Mouse (Mus musculus) kidney, adult 9 months (tissue): ENCODE data around the gene Bpifb1.
A peak's percentile ranks its signal among the peaks of the same experiment; 100 is the strongest.
"Not testable (repeated sequence)": the region's sequence is repeated elsewhere in the genome, so short reads cannot be mapped to it uniquely, and the experiment has no call there.

ENCODE experiments used
- DNase-seq: peaks from one replicate; pipeline ENCODE4 v3.0.0; 2022

The Bpifb1 gene

DNA sequence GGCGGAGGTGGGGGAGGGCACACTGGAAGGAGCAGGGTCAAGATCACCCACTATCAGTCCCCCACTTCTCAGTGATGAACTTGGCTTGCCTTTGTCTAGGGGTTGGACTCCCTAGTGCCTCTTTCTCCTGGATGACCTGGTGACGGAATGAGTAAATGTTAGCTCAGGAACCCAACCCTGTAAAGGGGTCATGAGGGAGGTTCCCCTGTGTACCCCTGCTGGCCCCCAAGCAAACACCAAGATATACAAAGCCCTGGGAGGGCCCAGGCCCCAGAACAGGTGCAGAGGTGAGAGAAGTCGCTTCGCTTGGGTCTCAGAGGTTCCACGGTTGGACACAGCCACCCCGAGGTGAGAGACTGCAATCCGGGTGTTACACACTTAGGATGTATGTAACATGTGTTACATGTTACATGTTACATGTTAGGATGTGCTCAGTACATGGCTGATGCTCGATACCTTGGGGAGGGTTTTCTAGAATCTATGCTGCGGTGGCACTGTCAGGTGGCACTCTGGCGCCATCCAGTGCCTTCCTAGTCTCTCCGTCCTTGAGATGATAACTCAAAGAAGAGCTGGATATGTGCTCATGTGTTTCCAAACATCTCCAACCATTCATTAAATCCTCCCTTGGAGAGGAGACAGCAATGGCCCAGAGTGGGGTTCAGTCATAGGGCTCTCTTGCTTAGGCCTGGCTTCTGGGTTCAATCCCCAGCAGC lies at the start of gene Bpifb1:
Gene Bpifb1 (plus strand): TSS at position 273 of the 713 bp plus-strand sequence.
- DNase-seq = no peak

DNA sequence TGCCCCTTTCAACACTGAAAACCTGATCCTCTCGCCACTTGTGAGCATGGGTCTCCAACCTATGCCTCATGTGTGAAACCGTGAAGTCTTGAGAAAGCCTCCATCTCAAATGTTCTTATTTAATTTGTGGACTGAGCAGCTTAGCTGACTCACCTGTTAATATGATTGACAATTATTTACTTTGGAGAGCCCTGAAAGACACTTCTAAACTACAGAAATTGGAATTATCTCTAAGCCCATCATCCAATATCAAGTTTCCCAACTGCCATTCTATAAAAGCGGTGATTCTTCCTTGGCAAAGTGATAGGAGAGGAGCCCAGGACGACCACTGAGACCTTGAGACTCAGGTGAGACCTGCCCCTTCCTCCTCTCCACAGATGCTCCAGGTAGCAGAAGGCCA lies 48.0 kb upstream of the Bpifb1 start, which contains the start of gene Bpifa1:
Gene Bpifa1 (plus strand): TSS at position 301 of the 400 bp plus-strand sequence.
- no peak for DNase-seq

DNA sequence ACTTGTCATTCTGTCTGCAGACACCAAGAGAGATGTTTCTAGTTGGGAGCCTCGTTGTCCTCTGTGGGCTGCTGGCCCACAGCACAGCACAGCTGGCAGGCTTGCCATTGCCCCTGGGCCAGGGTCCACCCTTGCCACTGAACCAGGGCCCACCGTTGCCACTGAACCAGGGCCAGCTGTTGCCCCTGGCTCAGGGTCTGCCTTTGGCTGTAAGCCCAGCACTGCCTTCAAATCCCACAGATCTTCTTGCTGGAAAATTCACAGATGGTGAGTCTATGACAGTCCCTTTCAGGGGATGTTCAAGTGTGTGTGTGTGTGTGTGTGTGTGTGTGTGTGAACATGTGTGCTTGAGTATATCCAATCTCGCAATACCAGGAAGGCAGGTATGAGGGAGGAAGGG lies 46.9 kb upstream of the Bpifb1 start:
- DNase-seq = no peak

DNA sequence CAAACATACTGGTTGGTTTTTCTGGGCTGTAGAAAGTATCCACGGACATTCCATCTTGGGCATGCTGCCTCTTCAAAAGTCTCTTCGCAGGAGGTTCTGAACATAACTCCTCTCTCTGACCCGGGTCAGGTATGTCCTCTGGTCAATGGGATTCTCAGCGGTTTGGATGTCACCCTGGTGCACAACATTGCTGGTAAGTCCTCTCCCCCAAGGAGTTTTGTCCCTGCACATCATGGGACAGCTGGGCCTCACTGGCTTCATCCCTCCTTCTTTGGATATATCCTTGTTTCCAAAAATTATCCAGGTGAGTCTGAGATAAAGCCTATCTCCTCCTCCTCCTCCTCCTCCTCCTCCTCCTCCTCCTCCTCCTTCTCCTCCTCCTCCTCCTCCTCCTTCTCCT lies 43.1 kb upstream of the Bpifb1 start:
- DNase-seq = no peak

DNA sequence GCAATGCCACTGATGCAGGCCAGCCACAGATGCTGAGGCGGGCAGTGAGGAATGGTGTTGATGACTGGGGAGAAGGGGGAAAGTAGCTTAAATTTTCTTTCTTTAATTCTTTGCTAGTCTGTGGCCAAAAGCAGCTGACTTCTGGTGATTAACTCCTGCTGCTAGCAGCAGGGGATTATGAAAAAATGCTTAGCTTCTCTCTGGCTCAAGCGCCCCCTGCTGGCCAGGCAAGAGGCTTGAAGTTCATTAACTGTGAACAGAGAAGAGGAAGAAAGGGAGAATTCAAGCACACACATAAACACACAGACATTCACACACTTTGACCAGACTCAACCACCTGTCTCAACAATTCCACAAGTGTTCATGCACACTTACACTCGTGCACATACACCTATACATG lies 32.2 kb upstream of the Bpifb1 start:
- peak; percentile 12 for DNase-seq

DNA sequence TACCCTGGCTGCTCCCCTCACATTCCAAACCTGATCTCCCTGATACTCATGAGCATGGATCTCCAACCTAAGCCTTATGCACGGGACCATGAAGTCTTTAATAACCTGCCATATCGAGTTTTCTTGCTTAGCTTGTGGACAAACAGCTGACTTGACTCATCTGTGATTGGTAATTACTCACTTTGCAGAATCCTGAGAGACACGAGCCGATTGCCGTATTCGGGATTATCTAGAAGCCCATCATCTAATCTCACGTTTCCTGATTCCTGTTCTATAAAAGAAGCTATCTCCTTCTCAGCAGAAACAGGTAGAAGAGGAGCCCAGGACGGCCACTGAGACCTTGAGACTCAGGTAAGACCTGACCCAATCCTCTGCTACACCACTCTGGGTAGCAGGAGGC lies 28.3 kb upstream of the Bpifb1 start, which contains the start of gene Bpifa5:
Gene Bpifa5 (plus strand): TSS at position 301 of the 400 bp plus-strand sequence.
- DNase-seq = no peak

DNA sequence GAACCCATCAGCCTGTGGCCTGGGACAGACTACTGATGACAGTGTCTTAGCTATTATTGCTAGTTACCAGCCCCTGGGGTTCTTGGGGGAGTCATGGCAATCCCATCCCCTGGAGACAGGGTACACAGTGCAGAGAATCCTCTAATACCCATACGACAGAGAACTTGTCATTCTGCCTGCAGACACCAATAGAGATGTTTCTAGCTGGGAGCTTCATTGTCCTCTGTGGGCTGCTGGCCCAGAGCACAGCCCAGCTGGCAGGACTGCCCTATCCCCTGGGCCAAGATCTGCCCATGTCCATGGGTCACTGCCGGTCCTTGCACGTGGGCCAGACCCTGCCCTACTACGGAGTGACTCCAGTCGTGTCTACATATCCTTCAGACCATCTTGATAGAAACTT lies 27.3 kb upstream of the Bpifb1 start:
- no peak for DNase-seq

DNA sequence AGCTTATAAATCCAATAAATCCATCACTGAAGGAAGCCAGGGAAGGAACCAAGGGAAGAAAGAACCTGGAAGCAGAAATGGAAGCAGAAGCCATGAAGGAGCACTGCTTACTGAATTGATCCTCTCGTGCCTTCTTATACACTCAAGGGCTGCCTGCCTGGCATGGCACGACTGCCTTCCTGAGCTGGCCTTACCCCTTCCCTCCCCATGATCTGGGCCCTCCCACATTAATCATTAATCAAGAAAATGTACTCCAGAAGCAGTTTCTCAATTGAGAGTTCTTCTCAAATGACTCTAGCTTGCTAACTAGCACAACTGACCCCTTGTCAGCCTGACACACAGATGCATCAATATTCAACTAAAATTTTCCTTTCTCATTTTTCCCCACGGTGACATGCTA lies 21.4 kb upstream of the Bpifb1 start:
- peak; percentile 66 for DNase-seq

DNA sequence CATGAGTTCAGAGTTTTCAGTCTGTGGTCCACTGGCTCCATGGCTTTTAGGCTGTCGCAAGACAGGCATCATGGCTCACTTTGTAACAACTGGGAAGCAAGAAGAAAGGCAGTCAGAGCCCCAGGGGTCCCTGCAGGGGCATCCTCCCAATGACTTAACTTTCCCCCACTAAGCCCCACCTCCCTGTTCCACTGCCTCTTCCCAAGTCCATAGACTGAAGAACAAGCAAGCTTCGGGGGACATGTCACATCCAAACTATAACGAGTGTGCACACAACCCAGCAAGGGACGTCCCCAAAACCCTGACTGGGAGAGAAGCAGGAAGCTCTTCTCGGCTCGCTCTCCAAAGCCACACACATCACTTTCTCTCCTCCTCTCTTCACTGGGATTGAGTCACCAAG lies 19.0 kb upstream of the Bpifb1 start:
- no peak for DNase-seq

DNA sequence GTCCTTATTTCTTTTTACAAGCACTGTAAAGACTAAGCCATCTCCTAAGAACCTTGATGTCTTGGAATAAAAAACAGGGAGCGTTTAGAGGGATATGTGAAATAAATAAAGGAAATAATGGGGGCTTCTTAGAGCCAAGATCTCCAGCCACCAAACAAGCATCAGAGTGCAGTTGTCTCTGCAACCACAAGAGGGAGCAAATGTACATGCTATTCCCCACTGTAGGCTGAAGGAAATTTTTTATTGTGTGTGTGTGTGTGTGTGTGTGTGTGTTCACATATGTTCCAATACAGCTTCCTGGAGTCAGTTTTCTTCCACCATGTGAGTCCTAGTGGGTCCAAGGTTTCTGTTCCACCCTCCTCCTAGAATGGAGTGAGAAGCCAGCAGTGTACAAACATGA lies 17.3 kb upstream of the Bpifb1 start:
- peak; percentile 31 for DNase-seq

DNA sequence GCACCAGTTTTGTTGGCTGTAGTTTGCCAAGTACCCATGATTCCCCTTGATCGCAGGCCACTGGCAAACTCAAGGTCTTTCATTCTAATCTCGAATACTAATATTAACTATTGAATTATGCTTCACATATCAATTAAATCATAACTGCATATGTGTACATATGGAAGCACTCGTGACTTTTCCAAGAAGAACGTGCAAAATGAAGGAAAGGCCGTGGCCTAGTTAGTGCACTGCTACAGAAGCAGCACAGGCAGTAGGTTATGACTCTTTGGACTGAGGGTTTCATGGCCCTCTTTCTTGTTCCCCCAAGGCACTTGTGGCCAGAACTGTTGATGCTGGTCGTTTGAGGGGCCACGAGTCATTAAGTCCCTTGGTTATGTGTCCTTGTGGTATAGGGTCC lies 8.7 kb upstream of the Bpifb1 start:
- DNase-seq = not testable (repeated sequence)

DNA sequence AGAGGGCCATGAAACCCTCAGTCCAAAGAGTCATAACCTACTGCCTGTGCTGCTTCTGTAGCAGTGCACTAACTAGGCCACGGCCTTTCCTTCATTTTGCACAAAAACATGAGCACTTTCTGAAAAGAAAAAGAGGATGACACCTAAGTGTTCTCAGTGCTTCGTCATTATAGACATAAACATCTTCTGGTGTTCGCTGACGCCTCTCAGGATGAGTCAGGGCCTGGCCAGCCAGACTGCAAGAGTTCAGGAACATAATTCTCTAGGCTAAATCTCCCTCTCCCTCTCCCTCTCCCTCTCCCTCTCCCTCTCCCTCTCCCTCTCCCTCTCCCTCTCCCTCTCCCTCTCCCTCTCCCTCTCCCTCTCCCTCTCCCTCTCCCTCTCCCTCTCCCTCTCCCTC lies 7.6 kb upstream of the Bpifb1 start:
- not testable (repeated sequence) for DNase-seq

DNA sequence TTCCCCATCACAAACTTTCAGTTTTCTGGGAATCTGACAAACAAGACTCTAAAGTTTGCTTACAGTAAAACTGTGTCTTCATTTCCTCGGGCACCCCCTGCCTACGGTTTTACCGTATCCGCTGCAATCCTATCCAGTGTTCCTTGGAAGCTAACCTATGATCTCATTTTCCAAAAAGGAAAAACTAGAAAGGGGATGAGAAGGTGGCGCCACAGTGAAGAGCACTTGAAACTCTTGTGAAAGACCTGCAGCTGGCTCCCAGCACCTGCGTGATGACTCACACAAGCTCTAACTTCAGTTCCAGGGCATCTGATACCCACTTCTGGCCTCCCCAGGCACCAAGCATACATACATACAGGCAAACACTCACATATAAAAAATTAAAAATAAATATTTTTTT lies 5.3 kb upstream of the Bpifb1 start:
- DNase-seq = no peak

DNA sequence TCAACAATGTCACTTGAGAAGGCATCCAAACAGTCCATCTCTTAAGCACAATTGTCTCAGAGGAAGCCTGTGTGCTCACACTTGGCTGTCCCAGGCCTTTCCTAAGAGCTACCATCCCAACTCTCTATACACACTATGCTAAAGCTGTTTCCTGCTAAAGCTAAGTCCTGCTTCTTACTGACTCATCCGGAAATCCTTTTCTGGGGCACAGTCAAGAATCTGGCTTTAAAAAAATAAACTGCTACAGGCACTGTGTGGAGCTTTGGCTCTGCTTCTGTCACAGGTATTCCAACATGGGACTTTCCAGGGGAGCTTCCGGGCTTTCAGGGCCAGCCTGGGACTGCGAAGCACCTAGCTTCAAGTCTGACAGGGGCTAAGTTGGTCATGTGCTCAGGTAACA lies 4.9 kb upstream of the Bpifb1 start:
- no peak for DNase-seq

DNA sequence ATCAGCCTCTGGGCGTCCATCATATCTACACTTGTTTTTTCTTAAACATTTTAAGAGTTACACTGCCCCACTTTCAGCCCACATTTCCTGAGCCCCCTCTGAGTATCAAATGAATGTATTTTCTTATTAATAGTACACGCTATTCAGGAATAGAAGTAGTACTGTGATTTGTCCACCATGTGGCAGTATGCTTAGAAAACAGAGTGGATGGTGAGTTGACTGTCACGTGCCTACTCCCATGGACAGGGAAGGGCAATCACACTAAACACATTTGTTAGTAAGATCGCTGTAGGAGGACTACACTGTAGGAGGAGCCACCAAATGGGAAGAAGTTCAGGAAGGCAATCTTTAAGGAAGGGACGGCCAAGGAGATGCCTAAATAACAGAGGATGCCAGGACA lies 3.1 kb upstream of the Bpifb1 start:
- DNase-seq = peak; percentile 11

DNA sequence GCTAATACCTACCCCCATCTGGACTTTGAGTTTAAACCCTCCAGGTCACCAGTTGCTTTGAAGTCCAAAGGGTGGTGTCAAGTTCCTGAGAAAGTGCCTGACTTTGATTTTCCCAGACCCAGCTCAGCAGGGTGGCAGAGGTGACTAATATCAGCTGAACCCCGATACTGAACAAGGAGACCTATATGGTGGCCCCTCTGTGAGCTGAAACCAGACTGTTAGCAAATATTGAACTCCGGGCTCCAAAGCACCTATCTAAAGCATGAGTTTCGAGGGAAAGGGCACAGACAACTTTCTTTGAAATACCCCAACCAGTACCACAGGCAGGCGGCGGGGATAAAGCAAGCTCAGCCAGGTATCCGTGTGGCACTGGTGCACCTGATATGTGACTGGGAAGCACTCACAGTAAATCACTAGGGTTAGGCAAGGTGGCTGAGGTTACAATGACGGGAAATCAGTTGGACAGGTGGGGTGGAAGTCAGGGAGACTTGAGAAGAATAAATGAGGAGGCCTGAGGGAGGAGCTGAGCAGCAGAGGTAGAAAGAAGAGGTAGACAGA lies 662 bp upstream of the Bpifb1 start:
- no peak for DNase-seq

DNA sequence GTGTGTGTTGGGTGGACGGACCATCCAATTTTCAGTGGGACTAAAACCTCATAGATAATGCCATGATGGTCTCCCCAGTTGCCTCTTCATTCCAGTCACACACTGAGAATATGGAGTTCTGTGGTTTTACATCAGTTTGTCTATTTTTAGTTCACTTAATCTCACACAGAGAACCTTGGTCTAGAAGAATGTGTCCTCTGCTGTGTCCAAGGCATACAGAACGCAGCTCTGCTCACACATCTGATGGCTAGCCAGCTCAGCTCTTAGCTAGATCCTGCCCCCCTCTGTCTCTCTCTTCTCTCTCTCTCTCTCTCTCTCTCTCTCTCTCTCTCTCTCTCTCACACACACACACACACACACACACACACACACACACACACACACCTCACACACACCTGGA lies 1.5 kb downstream of the Bpifb1 start:
- no peak for DNase-seq

DNA sequence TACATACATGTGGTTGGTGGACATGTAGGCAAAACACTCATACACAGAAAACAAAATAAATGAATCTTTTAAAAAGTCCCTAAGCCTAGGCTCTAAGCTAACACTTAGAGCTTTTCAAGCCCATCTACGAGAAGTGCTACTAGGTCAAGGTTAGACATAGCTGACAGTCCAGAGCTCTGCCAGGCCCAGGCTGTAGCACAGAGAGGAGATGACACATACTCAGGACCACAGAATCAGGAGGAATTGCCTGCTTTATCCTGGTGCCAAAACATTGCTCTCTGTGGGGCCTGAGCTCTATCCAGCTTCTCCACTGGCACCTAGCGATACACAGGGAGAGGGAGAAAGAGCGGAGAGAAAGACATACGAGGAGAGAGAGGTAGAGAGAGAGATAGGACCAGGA lies 2.5 kb downstream of the Bpifb1 start:
- DNase-seq = no peak

DNA sequence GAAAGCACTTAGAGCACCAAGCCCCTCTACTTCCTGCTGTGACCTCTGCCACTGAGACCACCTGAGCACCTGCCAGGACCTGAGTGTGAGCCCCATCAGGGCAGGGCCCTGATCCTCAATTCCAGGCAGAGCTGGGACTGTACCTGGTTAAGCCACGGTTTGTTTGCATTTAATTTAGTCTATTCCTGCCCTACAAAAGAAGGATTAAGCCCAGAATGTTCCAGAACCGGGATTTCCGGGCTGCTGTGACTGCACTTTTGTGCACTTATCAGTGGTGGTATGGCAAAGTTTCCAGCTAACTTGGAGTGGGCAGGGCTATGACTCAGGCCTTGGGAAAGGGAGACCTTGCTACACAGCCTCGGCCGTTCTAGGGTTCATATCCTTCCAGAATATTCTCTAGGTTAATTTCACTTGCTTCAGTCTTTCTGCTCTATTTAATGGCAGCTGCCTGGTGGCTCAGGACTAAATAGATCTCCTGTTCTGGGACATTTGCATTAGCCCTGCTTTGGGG lies 3.4 kb downstream of the Bpifb1 start:
- DNase-seq = no peak

DNA sequence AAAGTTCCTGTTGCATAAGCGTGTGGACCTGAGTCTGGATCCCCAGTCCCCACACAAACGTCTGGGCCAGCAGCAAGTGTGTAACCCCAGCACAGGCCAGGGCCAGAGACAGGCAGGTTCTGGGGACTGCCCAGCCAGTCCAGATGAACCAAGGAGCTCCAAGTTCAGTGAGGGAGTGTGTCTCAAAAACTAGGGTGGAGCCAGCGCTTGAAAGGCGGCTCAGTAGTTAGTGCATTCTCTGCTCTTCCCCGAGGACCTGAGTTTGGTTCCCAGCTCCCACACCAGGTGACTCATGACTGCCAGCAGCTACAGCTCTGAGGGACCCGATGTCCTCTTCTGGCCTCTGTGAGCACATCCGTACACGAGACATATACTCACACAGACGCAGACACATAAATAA lies 6.4 kb downstream of the Bpifb1 start:
- no peak for DNase-seq

DNA sequence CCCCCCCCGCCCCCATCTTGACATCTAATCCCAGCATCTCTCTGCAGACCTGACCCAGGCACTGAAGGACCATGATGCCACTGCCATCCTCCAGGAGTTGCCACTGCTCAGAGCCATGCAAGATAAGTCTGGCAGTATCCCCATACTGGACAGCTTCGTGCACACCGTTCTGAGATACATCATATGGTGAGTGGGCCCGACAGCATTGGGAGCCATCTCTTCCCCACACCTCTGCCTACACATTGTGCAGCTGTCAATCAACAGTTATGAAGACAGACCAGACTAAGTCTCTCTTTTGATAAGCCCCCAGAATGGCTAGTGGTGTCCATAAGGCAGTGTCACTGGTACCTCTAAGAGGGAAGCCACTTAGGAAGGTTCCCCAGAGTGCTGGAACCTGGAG lies 14.0 kb downstream of the Bpifb1 start:
- DNase-seq = no peak

DNA sequence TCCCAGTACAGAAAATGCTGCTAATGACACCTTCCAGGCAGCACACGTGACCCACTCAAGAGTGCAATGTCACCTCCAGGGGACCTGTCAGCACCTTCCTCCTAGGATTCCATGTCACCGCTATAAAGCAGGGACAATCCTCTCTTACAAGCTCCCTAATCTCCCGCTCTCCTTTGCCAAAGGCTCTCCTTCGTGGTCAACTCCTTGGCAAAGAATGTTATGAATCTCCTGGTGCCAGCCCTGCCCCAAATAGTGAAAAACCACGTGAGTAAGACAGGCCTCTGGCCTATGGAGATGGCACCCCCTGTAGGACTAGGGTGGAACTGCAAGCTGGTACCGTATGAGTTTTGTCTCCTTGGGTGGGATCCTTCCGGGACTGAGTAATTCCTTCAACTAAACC lies 16.3 kb downstream of the Bpifb1 start:
- peak; percentile 21 for DNase-seq

DNA sequence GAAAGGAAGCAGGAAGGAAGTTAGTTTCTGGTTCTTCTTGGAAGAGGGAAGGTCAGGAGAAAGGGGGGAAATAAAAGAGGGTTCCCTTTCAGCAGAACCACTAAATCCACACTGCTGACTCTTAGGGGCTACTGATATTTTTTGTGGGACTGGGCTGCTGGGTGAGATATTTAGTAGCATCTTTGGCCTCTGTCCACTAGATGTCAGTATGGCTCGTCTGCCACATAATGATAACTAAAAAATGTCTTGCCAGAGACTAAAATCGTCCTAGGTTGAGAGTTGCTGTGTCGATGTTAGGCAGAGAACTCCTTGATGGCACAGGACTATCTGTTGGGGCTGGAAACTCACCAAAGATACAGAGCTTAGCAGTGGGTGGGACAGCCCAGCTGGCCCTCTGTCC lies 18.5 kb downstream of the Bpifb1 start:
- DNase-seq = peak; percentile 6

DNA sequence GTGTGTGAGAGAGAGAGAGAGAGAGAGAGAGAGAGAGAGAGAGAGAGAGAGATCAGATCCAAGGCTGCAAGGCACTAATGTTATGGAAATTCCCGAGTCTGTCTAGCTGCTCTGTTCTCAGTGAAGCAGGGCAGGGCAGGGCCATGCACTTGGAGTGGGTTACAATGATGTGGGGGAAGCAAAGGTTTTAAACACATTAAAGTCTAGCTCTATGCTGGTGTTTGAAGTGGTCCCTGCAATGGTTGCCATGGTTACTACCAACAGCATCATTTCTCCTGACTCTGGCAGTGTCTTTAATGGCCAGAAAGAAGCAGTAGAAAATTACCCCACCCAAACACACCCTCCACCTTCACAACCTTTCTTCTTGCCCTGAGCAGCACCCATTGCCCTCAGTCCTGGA lies 20.5 kb downstream of the Bpifb1 start:
- DNase-seq = no peak

DNA sequence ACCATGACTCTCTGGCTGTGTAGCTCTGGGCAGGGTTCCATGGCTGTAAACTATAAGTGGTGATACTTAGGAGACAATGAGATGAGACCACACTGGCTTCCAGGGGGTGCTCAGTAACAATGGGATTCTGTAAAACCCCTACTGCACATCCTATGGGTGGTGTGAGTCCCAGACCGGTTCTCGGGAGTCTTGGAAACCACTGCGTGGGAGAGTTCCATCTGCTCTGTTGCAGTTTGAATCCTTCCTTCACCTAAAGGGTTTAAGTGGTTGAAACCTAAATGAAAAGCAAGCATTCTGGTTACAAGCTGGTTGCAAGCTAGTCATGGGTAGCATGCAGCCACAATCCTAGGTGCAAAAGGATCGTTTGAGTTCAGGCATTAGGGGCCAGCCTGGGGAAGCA lies 21.3 kb downstream of the Bpifb1 start:
- no peak for DNase-seq
